Mouse (Mus musculus) layer of hippocampus, adult 2 months (tissue): ENCODE measurements around the gene Vezt. TPM values are rescaled to one million over a fixed set of nuclear protein-coding genes. Genes with fewer than 3 reads are reported as not detected.
A peak's percentile ranks its signal among the peaks of the same experiment; 100 is the strongest.

Experiments used
- DNase-seq, 2 experiments: peaks; one replicate each; pipeline ENCODE4 v3.0.0; 2022; ENCODE audit warnings: low spot score in 2 of 2
- H3K27ac ChIP-seq: fragments of 200-600 bp; 2 replicates; pipeline ENCODE4 v1.8.1; 2022
- H3K4me3 ChIP-seq: fragments of 200-600 bp; 2 replicates; pipeline ENCODE4 v1.8.1; 2022; ENCODE audit warnings: mild to moderate bottlenecking
- CTCF ChIP-seq: fragments of 200-600 bp; conservative IDR thresholded peaks from 2 replicates; pipeline ENCODE4 v1.8.1; 2022; ENCODE audit warnings: antibody characterized with exemption, mild to moderate bottlenecking, moderate library complexity
- total RNA-seq, 2 experiments: library from RNA; stranded (reverse); gene quantifications; 2 replicates each; pipeline ENCODE4 v1.2.3; 2021

Gene Vezt
- total RNA-seq, 2 experiments from 2014 or later, result 58.6 to 69.4 TPM

DNA sequence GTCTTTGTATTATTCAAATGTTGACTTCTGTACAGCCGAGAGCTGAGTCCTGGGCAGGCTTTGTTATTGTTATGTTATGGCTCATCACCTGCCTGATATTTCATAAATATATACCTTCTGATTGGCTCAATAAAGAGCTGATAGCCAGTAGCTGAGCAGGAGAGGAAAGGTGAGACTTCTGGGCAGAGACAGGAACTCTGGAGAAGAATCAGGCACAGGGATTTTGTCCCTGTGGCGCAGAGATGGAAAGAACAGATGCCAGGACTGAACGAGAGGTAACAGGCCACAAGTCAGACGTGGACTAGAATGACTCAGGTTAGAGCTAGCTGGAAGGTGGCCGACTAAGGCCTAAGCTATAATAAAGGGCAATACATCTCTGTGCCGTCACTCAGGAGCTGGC, 7.1 kb downstream of the Vezt start:
- TF ChIP-seq CTCF, result no peak
- H3K4me3 ChIP-seq, result no peak overlapping the region
- DNase-seq, result no peak
- no peak overlapping the region for H3K27ac ChIP-seq

- no peak overlapping the region for H3K27ac ChIP-seq
- no peak for DNase-seq
- H3K4me3 ChIP-seq, result no peak overlapping the region
- no peak for TF ChIP-seq CTCF
These were observed 10.5 kb downstream of the Vezt start for GRCm38 (mm10) chr10:94025079-94025478.

DNA sequence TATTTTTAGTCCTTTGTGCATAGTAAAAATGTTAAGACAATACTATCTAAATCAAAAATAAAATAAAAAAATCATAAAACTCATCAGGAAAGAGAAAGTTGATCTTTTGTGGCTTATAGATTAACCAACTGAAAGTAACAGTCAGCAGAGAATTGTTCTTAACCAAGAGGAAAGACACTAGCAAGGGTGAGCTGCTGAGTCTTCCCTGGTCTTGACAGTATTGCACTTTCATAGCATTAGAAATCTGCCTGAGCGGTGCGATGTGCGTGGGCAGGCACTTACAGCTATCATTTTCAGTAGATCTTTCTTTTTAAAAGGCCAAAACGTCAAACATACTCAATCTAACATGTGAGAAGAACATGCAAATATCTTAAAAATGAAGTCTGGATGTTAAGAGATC, 14.6 kb downstream of the Vezt start:
- Histone ChIP-seq H3K4me3 (no peak overlapping the region), H3K27ac (no peak overlapping the region)
- no peak for TF ChIP-seq CTCF
- DNase-seq, result no peak

DNA sequence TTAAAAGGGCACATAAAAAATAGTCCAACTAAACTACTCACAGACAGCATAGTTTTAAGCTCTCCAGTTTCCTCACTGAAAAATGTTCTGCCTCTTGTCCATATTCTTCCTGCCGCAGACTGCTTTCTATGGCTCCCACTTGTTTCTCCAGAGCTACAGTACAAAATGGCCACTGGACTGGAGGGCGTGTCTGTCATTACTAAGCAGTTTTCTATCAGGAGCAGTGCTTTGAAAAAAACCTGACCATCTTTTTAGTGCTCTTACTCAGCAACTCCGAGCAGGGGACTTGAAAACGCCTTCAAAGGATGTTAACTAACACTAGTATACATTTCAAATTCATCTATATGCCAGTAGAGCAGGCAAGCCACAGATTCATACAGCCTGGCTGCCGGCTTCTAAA, 15.0 kb downstream of the Vezt start:
- no peak overlapping the region for H3K4me3 ChIP-seq
- DNase-seq, result no peak
- no peak overlapping the region for H3K27ac ChIP-seq
- TF ChIP-seq CTCF, result no peak

- no peak overlapping the region for H3K4me3 ChIP-seq
- no peak for DNase-seq
- TF ChIP-seq CTCF, result no peak
- no peak overlapping the region for H3K27ac ChIP-seq
These were observed 18.2 kb downstream of the Vezt start for GRCm38 (mm10) chr10:94017455-94017854.

GRCm38 (mm10) chr10:94014200-94014599, 21.4 kb downstream of the Vezt start:
- DNase-seq, result no peak
- H3K4me3 ChIP-seq, result no peak overlapping the region
- H3K27ac ChIP-seq, result no peak overlapping the region
- no peak for TF ChIP-seq CTCF

DNA sequence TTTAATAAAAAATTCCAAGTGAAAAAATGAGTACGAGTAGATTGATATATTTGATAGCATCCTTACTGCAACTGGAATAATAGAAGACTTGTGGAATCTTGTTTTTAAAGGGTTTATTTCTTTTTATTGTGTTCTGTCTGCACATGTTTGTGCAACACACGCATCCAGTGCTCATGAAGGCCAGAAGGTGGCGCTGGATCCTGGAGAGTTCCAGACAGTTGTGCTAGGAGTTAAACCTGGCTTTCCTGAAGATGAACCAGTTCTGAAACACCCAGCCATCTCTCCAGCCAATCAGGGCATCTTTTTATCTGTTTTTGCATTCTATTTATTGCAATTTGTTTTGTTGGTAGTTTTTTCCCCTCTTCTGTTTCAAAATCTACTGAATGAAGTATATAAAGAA, 22.4 kb downstream of the Vezt start:
- peak; percentile 84 for TF ChIP-seq CTCF
- H3K4me3 ChIP-seq, result no peak overlapping the region
- H3K27ac ChIP-seq, result no peak overlapping the region
- peak in 1 of 2 experiments; percentile 18 for DNase-seq

DNA sequence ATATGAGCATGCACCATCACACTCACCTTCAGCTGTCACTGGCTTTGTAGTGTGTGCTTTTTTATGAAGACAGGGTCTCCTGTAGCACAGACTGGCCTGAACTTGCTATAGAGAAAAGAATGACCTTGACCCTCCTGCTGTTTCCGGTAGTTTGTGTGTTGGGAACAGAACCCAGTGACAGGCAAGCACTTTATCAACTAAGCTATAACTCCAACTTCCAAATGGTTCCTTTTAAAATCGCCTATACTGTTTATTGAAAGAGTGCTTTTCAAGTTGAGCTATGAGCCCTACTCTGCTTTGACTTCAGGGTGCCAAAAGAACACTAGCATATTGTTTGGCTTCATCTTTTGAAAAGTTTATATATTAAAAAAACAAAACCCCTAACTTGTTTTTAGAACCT, 24.6 kb downstream of the Vezt start:
- no peak for DNase-seq
- TF ChIP-seq CTCF, result no peak
- Histone ChIP-seq H3K27ac (no peak overlapping the region), H3K4me3 (no peak overlapping the region)

GRCm38 (mm10) chr10:94009991-94010679, 25.5 kb downstream of the Vezt start:
- DNase-seq, result no peak
- no peak for TF ChIP-seq CTCF
- no peak overlapping the region for H3K27ac ChIP-seq

DNA sequence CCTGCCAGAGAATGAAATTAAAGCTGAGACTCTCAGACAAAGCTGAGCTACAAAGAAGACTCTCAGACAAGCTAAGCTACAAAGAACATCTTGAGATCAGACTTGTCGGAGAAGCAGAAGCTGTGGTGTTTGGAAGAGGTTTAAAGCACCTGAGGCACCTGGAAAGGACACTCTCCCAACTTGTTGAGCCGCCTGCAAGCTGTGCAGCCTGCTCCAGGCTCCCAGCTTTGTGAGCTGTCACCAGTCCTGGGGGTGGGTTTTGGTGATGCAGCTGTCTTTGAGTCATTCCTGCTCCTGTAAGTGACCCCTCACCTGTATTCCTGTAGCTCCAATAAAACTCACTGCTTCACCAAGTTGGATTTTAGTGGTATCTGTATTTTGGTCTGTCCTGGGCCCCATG, 27.3 kb downstream of the Vezt start:
- no peak for TF ChIP-seq CTCF
- no peak for DNase-seq
- H3K27ac ChIP-seq, result no peak overlapping the region
- no peak overlapping the region for H3K4me3 ChIP-seq

More at GRCm38 (mm10) chr10:94009991-94010679, 25.5 kb downstream of the Vezt start:
- no peak overlapping the region for H3K4me3 ChIP-seq

GRCm38 (mm10) chr10:94000223-94000622, 35.4 kb downstream of the Vezt start:
- no peak for TF ChIP-seq CTCF
- no peak for DNase-seq
- no peak overlapping the region for H3K4me3 ChIP-seq
- H3K27ac ChIP-seq, result no peak overlapping the region

GRCm38 (mm10) chr10:93999357-93999756, 36.3 kb downstream of the Vezt start:
- H3K27ac ChIP-seq, result no peak overlapping the region
- DNase-seq, result no peak
- H3K4me3 ChIP-seq, result no peak overlapping the region
- no peak for TF ChIP-seq CTCF

DNA sequence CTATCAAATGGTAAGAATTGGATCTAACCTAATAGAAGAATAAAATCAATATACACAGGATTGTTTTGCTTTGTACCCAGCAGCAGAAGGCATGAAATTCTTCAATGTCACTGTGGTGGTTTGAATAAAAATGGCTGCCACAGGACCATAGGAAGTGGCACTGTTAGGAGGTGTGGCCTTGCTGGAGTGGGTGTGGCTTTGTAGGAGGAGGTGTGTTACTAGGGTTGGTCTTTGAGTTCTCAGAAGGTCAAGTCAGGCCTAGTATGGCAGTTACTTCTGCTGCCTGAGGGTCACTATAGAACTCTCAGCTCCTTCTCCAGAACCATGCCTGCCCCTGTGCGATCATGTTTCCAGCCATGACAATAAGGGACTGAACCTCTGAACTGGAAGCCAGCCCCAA, 40.5 kb downstream of the Vezt start:
- H3K4me3 ChIP-seq, result no peak overlapping the region
- no peak overlapping the region for H3K27ac ChIP-seq
- no peak for DNase-seq
- TF ChIP-seq CTCF, result no peak

- no peak for TF ChIP-seq CTCF
- no peak for DNase-seq
- H3K4me3 ChIP-seq, result no peak overlapping the region
These were observed 41.5 kb downstream of the Vezt start for GRCm38 (mm10) chr10:93994136-93994535.

DNA sequence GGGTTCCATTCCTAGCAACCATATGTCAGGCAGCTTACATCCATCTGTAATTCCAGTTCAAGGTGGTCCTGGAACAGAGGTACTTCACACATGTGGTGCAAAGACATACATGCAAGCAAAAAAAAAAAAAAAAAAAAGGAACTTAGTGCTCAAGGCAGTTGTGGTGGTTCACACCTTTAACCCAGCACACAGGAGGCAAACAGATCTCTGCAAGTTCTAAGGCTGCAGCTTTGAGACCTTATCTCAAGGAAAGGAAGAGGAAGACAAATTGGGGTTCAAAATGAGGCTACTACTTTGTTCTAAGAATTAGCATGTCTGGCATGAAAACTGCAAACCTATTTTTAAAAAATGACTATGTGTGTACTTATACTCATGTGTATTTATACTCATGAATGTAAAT, 50.3 kb downstream of the Vezt start:
- Histone ChIP-seq H3K4me3 (no peak overlapping the region), H3K27ac (no peak overlapping the region)
- no peak for DNase-seq
- no peak for TF ChIP-seq CTCF

More at GRCm38 (mm10) chr10:93994136-93994535, 41.5 kb downstream of the Vezt start:
- no peak overlapping the region for H3K27ac ChIP-seq
